Mouse (Mus musculus): Measurements from ENCODE around the gene Igfbp6. TPM values are rescaled to one million over a fixed set of nuclear protein-coding genes. Genes with fewer than 3 reads are reported as not detected.
"Not testable (repeated sequence)": the region's sequence is repeated elsewhere in the genome, so short reads cannot be mapped to it uniquely, and the experiment has no call there.

Gene Igfbp6
- polyA plus RNA-seq, 1 experiment from 2014 or later = 1.4 TPM

GRCm38 (mm10) chr15:102147674-102148402 lies 3.7 kb downstream of the Igfbp6 start:
- WGBS = 70% methylated on average over 16 of the region's 16 CpGs
- no peaks in the 10 kb centered on the region for H3K36me3 ChIP-seq
- no peak overlapping the region for H3K9ac ChIP-seq (replicated peaks)
- peaks cover 4% of the 10 kb centered on the region; the same call in 1 of the 2 replicates for H3K4me1 ChIP-seq
- no peak for ATAC-seq (replicated peaks)
- peaks cover 30% of the 10 kb centered on the region for H3K27me3 ChIP-seq
- no peaks in the 10 kb centered on the region for H3K9me3 ChIP-seq
- no peak overlapping the region for H3K27ac ChIP-seq (replicated peaks)
- H3K4me3 ChIP-seq = no peak overlapping the region
- no peak overlapping the region for H3K4me2 ChIP-seq (replicated peaks)

- Histone ChIP-seq H3K4me1 (peaks cover 2% of the 10 kb centered on the region; the same call in 1 of the 2 replicates), H3K4me2 (replicated peaks) (no peak overlapping the region), H3K4me3 (no peak overlapping the region), H3K27ac (replicated peaks) (no peak overlapping the region), H3K9ac (replicated peaks) (no peak overlapping the region), H3K9me3 (no peaks in the 10 kb centered on the region), H3K36me3 (no peaks in the 10 kb centered on the region), H3K27me3 (peaks cover 17% of the 10 kb centered on the region)
- no peak for ATAC-seq (replicated peaks)
- WGBS = 65% methylated on average over 4 of the region's 4 CpGs
Measured at GRCm38 (mm10) chr15:102149561-102149960, 5.4 kb downstream of the Igfbp6 start.

- no peaks in the 10 kb centered on the region for H3K9me3 ChIP-seq
- H3K27me3 ChIP-seq = peaks cover 7% of the 10 kb centered on the region
- H3K9ac ChIP-seq (replicated peaks) = no peak within 1 kb of the TSS
- no peak for ATAC-seq (replicated peaks)
- H3K27ac ChIP-seq (replicated peaks) = no peak within 1 kb of the TSS
- no peaks in the 10 kb centered on the region for H3K36me3 ChIP-seq
- no peak within 1 kb of the TSS for H3K4me2 ChIP-seq (replicated peaks)
- no peaks in the 10 kb centered on the region for H3K4me1 ChIP-seq
- H3K4me3 ChIP-seq = no peak within 1 kb of the TSS
- WGBS = 59% methylated on average over 20 of the region's 20 CpGs
Measured at GRCm38 (mm10) chr15:102150301-102151135, 6.4 kb downstream of the Igfbp6 start, which contains the start of gene Soat2. Soat2 (plus strand) TSS chr15:102150526.

- Histone ChIP-seq H3K9me3 (no peaks in the 10 kb centered on the region), H3K4me1 (no peaks in the 10 kb centered on the region), H3K4me3 (no peak overlapping the region), H3K27me3 (no peaks in the 10 kb centered on the region), H3K36me3 (no peaks in the 10 kb centered on the region), H3K4me2 (replicated peaks) (no peak overlapping the region), H3K9ac (replicated peaks) (no peak overlapping the region), H3K27ac (replicated peaks) (no peak overlapping the region)
- 37% methylated on average over 4 of the region's 4 CpGs for WGBS
- no peak for ATAC-seq (replicated peaks)
Measured at GRCm38 (mm10) chr15:102152646-102153045, 8.5 kb downstream of the Igfbp6 start.

- not testable (repeated sequence) for H3K9ac ChIP-seq (replicated peaks); H3K36me3 ChIP-seq; H3K9me3 ChIP-seq; ATAC-seq (replicated peaks); H3K4me1 ChIP-seq; H3K4me2 ChIP-seq (replicated peaks); H3K27ac ChIP-seq (replicated peaks); H3K4me3 ChIP-seq; H3K27me3 ChIP-seq
- 90% methylated on average over 6 of the region's 6 CpGs for WGBS
Measured at GRCm38 (mm10) chr15:102155006-102155405, 10.8 kb downstream of the Igfbp6 start.

DNA sequence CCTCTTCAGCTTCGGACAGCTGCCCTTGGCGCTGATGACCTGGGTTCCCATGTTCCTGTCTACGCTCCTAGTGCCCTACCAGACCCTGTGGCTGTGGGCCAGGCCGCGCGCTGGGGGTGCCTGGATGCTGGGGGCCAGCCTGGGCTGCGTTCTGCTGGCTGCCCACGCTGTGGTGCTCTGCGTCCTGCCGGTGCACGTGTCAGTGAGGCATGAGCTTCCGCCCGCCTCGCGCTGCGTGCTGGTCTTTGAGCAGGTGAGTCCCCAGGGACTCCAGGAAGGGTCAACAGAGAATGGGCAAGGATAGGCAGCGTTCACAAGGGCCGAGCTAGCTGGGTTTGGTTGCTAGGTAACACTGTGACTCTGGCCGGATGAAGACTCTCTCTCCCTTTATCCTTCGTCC lies 12.7 kb downstream of the Igfbp6 start:
- ATAC-seq (replicated peaks) = no peak
- Histone ChIP-seq H3K27me3 (no peaks in the 10 kb centered on the region), H3K4me2 (replicated peaks) (no peak overlapping the region), H3K9ac (replicated peaks) (no peak overlapping the region), H3K4me1 (no peaks in the 10 kb centered on the region), H3K27ac (replicated peaks) (no peak overlapping the region), H3K36me3 (no peaks in the 10 kb centered on the region), H3K9me3 (no peaks in the 10 kb centered on the region), H3K4me3 (no peak overlapping the region)
- WGBS = 31% methylated on average over 20 of the region's 20 CpGs

DNA sequence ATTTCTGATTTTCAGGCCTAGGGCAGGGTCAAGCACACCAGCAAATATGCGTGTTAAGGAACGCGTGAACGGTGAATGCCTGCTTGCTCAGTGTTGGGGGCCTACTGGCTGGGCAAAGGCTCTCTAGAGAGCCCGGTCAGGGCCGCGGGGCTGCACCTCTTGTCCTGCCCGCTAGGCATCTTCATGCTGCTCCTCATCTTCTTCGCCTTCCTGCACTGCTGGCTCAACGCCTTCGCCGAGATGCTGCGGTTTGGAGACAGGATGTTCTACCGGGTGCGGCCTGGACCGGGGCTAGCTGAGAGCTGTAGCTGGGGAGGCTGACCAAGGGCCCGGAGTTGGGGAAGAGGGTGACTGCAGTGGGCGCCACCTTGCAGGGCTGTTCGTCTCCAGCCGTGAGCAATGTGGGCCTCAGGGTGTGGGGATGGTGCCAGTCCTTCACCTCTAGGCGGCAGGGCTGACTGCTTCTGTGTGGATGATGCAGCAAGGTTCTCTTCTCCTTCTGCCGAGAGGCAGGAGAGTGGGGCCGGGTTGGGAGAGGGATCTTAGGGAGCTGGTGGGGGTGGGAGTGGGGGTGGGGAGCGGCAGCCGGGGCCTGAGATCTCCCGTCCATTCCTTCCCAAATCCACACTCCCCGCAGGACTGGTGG lies 16.4 kb downstream of the Igfbp6 start:
- WGBS = 67% methylated on average over 26 of the region's 27 CpGs
- ATAC-seq (replicated peaks) = no peak
- Histone ChIP-seq H3K9me3 (no peaks in the 10 kb centered on the region), H3K9ac (replicated peaks) (no peak overlapping the region), H3K4me3 (no peak overlapping the region), H3K4me1 (no peaks in the 10 kb centered on the region), H3K36me3 (no peaks in the 10 kb centered on the region), H3K27me3 (no peaks in the 10 kb centered on the region), H3K27ac (replicated peaks) (no peak overlapping the region), H3K4me2 (replicated peaks) (no peak overlapping the region)

DNA sequence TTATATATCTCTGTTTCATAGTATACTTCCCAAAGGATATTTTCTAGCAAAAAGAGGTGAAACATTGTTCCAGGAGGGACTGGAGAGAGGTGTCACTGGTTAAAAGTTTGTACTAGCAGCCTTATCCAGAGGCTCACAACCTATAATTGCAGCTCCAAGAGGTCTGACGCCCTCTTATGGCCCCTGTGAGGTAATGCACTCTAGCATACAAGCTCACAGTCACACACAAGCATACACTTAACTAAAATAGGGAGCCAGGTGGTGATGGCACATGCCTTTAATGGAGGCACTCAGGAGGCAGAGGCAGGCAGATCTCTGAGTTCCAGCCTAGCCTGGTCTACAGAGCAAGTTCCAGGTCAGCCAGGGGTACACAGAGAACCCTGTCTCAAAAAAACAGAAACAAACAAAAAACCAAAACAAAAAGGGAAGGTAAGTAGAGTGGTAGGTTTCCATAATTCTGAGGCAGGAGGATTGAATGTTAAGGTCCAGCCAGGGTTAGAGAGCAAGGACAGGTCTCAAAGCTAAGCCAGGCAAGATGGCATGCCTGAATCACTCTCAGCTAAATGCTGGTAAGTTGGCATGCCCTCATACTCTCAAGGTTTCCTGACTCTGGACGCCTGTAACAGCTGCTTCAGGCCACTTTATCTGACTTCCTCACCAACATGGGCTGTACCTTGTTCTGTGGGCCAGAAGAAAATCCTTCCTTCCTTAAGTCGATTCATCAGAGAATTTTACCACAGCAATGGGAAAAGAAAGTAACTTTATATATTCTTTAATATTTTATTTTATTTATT lies 19.9 kb downstream of the Igfbp6 start:
- no peaks in the 10 kb centered on the region for H3K36me3 ChIP-seq
- no peak overlapping the region for H3K9ac ChIP-seq (replicated peaks)
- no peaks in the 10 kb centered on the region for H3K27me3 ChIP-seq
- H3K27ac ChIP-seq (replicated peaks) = no peak overlapping the region
- no peaks in the 10 kb centered on the region for H3K4me1 ChIP-seq
- 60% methylated on average over 3 of the region's 3 CpGs for WGBS
- no peak overlapping the region for H3K4me3 ChIP-seq
- H3K4me2 ChIP-seq (replicated peaks) = no peak overlapping the region
- ATAC-seq (replicated peaks) = no peak
- H3K9me3 ChIP-seq = no peaks in the 10 kb centered on the region

DNA sequence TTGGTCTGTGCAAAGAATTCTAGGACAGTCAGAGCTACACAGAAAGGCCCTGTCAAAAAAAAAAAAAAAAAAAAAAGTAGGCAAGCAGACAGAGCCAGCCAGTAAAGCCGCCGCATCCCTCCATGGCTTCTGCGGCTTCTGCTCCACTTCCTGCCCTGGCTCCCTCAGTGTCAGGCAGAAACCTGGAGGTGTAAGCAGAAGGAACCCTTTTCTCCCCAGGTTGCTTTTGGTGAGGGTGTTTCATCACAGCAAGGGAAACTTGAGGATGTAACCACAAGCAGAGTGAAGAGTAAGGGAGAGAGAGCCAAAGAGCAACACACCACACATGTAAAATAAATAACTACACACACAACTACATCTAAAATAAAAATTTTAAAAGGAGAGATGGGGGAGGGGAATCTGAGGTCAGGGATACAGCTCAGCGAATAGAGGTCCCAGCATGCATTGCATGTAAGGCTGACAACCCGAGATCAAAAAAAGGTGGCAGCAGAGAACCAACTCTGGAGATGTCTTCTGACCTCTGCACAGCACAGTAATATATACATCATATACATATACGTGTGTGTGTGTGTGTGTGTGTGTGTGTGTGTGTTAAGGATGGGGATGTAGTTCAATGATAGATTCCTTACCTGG lies 21.4 kb downstream of the Igfbp6 start:
- Histone ChIP-seq H3K4me3 (no peak overlapping the region), H3K9ac (replicated peaks) (no peak overlapping the region), H3K4me1 (no peaks in the 10 kb centered on the region), H3K27ac (replicated peaks) (no peak overlapping the region), H3K27me3 (no peaks in the 10 kb centered on the region), H3K36me3 (no peaks in the 10 kb centered on the region), H3K4me2 (replicated peaks) (no peak overlapping the region), H3K9me3 (no peaks in the 10 kb centered on the region)
- 64% methylated on average over 6 of the region's 6 CpGs for WGBS
- ATAC-seq (replicated peaks) = no peak

DNA sequence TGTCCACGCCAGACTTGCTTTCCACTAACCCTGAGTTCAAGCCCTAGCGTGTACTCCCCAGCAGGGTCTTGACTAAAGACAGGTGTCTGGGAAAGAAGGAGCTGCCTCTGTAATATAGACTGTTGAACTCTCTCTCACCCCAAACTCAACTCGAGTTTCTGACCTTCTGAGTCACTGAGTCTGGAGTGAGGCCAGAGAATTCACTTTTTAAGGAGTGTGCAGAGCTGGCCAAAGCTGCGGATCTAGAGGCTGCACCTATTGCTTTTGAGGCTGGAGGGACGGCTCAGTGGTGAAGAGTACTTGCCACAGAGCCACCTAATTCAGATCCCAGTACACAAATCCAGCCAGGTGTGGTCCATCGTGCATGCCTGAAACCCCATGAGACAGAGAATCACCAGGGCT lies 23.5 kb downstream of the Igfbp6 start:
- Histone ChIP-seq H3K9me3 (no peaks in the 10 kb centered on the region), H3K4me2 (replicated peaks) (no peak overlapping the region), H3K27ac (replicated peaks) (no peak overlapping the region), H3K4me1 (no peaks in the 10 kb centered on the region), H3K36me3 (no peaks in the 10 kb centered on the region), H3K27me3 (no peaks in the 10 kb centered on the region), H3K4me3 (no peak overlapping the region), H3K9ac (replicated peaks) (no peak overlapping the region)
- ATAC-seq (replicated peaks) = no peak
- WGBS = 77% methylated on average over 6 of the region's 6 CpGs

- Histone ChIP-seq H3K9me3 (no peaks in the 10 kb centered on the region; the same call in 1 of the 2 replicates), H3K4me2 (replicated peaks) (no peak overlapping the region), H3K9ac (replicated peaks) (no peak overlapping the region), H3K4me1 (no peaks in the 10 kb centered on the region), H3K36me3 (no peaks in the 10 kb centered on the region), H3K27me3 (no peaks in the 10 kb centered on the region), H3K27ac (replicated peaks) (no peak overlapping the region), H3K4me3 (no peak overlapping the region)
- no peak for ATAC-seq (replicated peaks)
- 66% methylated on average over 2 of the region's 2 CpGs for WGBS
Measured at GRCm38 (mm10) chr15:102169064-102169463, 24.9 kb downstream of the Igfbp6 start.

All from forebrain, embryonic 15.5 days (tissue).